Mouse (Mus musculus): Measurements from ENCODE around the gene Rbm8a2.

DNA sequence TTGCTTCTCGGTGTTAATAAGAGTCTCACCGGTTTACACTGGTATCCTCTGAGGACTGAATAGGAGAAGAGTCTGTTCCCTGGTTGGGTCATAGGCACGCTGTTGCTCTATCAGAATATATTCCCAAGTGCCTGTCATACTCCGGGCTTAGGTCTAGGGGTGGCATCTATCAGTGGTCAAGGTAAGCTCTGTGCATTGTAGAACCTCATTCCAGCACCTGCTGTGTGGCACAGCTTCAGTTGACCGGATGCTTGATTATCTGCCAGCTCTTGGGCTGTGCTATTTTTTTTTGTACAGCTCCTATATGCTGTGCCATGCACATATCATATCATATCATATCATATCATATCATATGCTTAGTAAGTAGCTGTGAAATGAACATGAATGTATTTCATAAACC lies 9.5 kb upstream of the Rbm8a2 start:
- TF ChIP-seq CTCF (IDR thresholded peaks at IDR 0.05; ENCODE audit: extremely low read depth, insufficient read depth, insufficient read length, insufficient replicate concordance) (no peak), POLR2A (IDR thresholded peaks at IDR 0.05; ENCODE audit: low read depth, low read length) (no peak)
